Mouse (Mus musculus) midbrain, embryonic 14.5 days (tissue): ENCODE measurements around the gene Olfr688. TPM values are rescaled to one million over a fixed set of nuclear protein-coding genes. Genes with fewer than 3 reads are reported as not detected.

Experiments used
- polyA plus RNA-seq: library from polyadenylated mRNA; unstranded; fragments of >200 nt; fragmentation: Nextera tagmentation; extraction: Ambion mirVana; gene quantifications from 2 replicates; pipeline ENCODE4 v1.2.1, GENCODE M21; 2014

Gene Olfr688
- polyA plus RNA-seq, 1 experiment from 2014 or later: not detected

Other genes starting within 250 kb of the Olfr688 start
- gene Olfr677, start 236.7 kb upstream of the Olfr688 start, polyA plus RNA-seq: not detected in 2 replicates
- gene Olfr678, start 223.6 kb upstream of the Olfr688 start, polyA plus RNA-seq: not detected in 2 replicates
- gene Olfr679, start 206.9 kb upstream of the Olfr688 start, polyA plus RNA-seq: not detected in 2 replicates
- gene Olfr680-ps1, start 195.3 kb upstream of the Olfr688 start, polyA plus RNA-seq: not detected in 2 replicates
- gene Olfr681, start 171.3 kb upstream of the Olfr688 start, polyA plus RNA-seq: not detected in 2 replicates
- gene Olfr683, start 141.1 kb upstream of the Olfr688 start, polyA plus RNA-seq: not detected in 2 replicates
- gene Olfr684, start 124.4 kb upstream of the Olfr688 start, polyA plus RNA-seq: not detected in 2 replicates
- not detected in 2 replicates for gene Olfr685, start 102.1 kb upstream of the Olfr688 start, polyA plus RNA-seq
- not detected in 2 replicates for gene Olfr686, start 80.6 kb upstream of the Olfr688 start, polyA plus RNA-seq
- 0.08 TPM in 1 of 2 replicates, not detected in the other for gene Olfr689, start 23.1 kb downstream of the Olfr688 start, polyA plus RNA-seq
- gene Olfr690, start 46.0 kb downstream of the Olfr688 start, polyA plus RNA-seq: not detected in 2 replicates
- 0.14 and 0.69 TPM in 2 replicates for gene Olfr691, start 54.2 kb downstream of the Olfr688 start, polyA plus RNA-seq
- not detected in 2 replicates for gene Olfr692, start 80.1 kb downstream of the Olfr688 start, polyA plus RNA-seq
- gene Gm5901, start 86.9 kb downstream of the Olfr688 start, polyA plus RNA-seq: not detected in 2 replicates
- gene Fam160a2, start 112.0 kb downstream of the Olfr688 start, polyA plus RNA-seq: 32.3 and 44.0 TPM in 2 replicates
- gene Cnga4, start 116.5 kb downstream of the Olfr688 start, polyA plus RNA-seq: 0.11 TPM in 1 of 2 replicates, not detected in the other
- gene Cckbr, start 137.6 kb downstream of the Olfr688 start, polyA plus RNA-seq: 1.7 and 3.0 TPM in 2 replicates
- 23.2 and 27.9 TPM in 2 replicates for gene Cavin3, start 194.2 kb downstream of the Olfr688 start, polyA plus RNA-seq